Mouse (Mus musculus): ENCODE measurements around the gene Sh3bp2. TPM values are rescaled to one million over a fixed set of nuclear protein-coding genes. Genes with fewer than 3 reads are reported as not detected.

Sh3bp2 gene
- polyA plus RNA-seq, 1 experiment = 14.3 TPM

- TF ChIP-seq SRF (IDR thresholded peaks at IDR 0.05; ENCODE audit: control insufficient read depth, insufficient read length, low read depth) = no peak
- TF ChIP-seq POLR2A (IDR thresholded peaks at IDR 0.05; ENCODE audit: insufficient read length, low read depth) = peak; percentile 87
- no peak for TF ChIP-seq TCF3 (IDR thresholded peaks at IDR 0.05; ENCODE audit: insufficient read length, low read depth)
- peak; percentile 93 for TF ChIP-seq POLR2AphosphoS2 (IDR thresholded peaks at IDR 0.05; ENCODE audit: insufficient read length, low read depth)
- peak in 2 of 3 experiments; percentile 20 to 30 for TF ChIP-seq MYOG (IDR thresholded peaks at IDR 0.05; ENCODE audit: control insufficient read depth in 1 of 3, insufficient read depth in 1 of 3, insufficient read length in 2 of 3, low read depth in 2 of 3)
- TF ChIP-seq MYOD1 (IDR thresholded peaks at IDR 0.05; ENCODE audit: control insufficient read depth in 1 of 3, insufficient read length in 2 of 3, low read depth in 2 of 3) = peak in 2 of 3 experiments; percentile 30 to 57
- TF ChIP-seq REST (IDR thresholded peaks at IDR 0.05; ENCODE audit: insufficient read depth, insufficient read length) = no peak
- peak; percentile 12 for TF ChIP-seq E2F4 (IDR thresholded peaks at IDR 0.05; ENCODE audit: insufficient read depth)
- peak within 1 kb of the TSS; percentile 73 for H3K4me3 ChIP-seq
Measured at GRCm38 (mm10) chr5:34573268-34574221, 47.9 kb downstream of the Sh3bp2 start, which contains the start of gene Add1. Add1 (plus strand) TSS chr5:34573664.

GRCm38 (mm10) chr5:34574721-34575120 is 49.1 kb downstream of the Sh3bp2 start:
- peak overlapping the region; percentile 90 for H3K4me2 ChIP-seq (ENCODE audit: low read depth)
- H3K36me3 ChIP-seq (ENCODE audit: control insufficient read depth, insufficient read depth) = no peaks in the 10 kb centered on the region
- H3K4me3 ChIP-seq = peak overlapping the region; percentile 73
- peaks cover 55% of the 10 kb centered on the region for H3K79me2 ChIP-seq (ENCODE audit: control insufficient read depth, insufficient read depth)
- TF ChIP-seq USF1 (IDR thresholded peaks at IDR 0.05; ENCODE audit: low read depth) (no peak), SRF (IDR thresholded peaks at IDR 0.05; ENCODE audit: control insufficient read depth, insufficient read length, low read depth) (no peak), POLR2AphosphoS2 (IDR thresholded peaks at IDR 0.05; ENCODE audit: insufficient read length, low read depth) (no peak), TCF12 (IDR thresholded peaks at IDR 0.05; ENCODE audit: insufficient read depth, poor library complexity, severe bottlenecking) (no peak), MYOD1 (IDR thresholded peaks at IDR 0.05; ENCODE audit: control insufficient read depth in 1 of 3, insufficient read length in 2 of 3, low read depth in 2 of 3) (no peak), REST (IDR thresholded peaks at IDR 0.05; ENCODE audit: insufficient read depth, insufficient read length) (no peak), TCF3 (IDR thresholded peaks at IDR 0.05; ENCODE audit: insufficient read length, low read depth) (no peak), E2F4 (IDR thresholded peaks at IDR 0.05; ENCODE audit: insufficient read depth) (no peak), CEBPB (IDR thresholded peaks at IDR 0.05; ENCODE audit: insufficient read depth, poor library complexity, severe bottlenecking) (no peak), MAX (IDR thresholded peaks at IDR 0.05; ENCODE audit: low read depth) (no peak), MYOG (IDR thresholded peaks at IDR 0.05; ENCODE audit: control insufficient read depth in 1 of 3, insufficient read depth in 1 of 3, insufficient read length in 2 of 3, low read depth in 2 of 3) (no peak), POLR2A (IDR thresholded peaks at IDR 0.05; ENCODE audit: insufficient read length, low read depth) (no peak)
- no peaks in the 10 kb centered on the region for H3K27me3 ChIP-seq (ENCODE audit: control insufficient read depth, insufficient read depth, insufficient read length)
- H3ac ChIP-seq (ENCODE audit: control insufficient read depth, insufficient read length) = peak overlapping the region; percentile 100

More at GRCm38 (mm10) chr5:34573268-34574221, 47.9 kb downstream of the Sh3bp2 start, which contains the start of gene Add1:
- Histone ChIP-seq H3ac (ENCODE audit: control insufficient read depth, insufficient read length) (peak within 1 kb of the TSS; percentile 100), H3K79me2 (ENCODE audit: control insufficient read depth, insufficient read depth) (peaks cover 44% of the 10 kb centered on the region), H3K27me3 (ENCODE audit: control insufficient read depth, insufficient read depth, insufficient read length) (no peaks in the 10 kb centered on the region), H3K36me3 (ENCODE audit: control insufficient read depth, insufficient read depth) (no peaks in the 10 kb centered on the region), H3K4me2 (ENCODE audit: low read depth) (peak within 1 kb of the TSS; percentile 93)

- Histone ChIP-seq H3K27me3 (ENCODE audit: control insufficient read depth, insufficient read depth, insufficient read length) (no peaks in the 10 kb centered on the region), H3K4me3 (no peak overlapping the region), H3K36me3 (ENCODE audit: control insufficient read depth, insufficient read depth) (no peaks in the 10 kb centered on the region), H3K4me2 (ENCODE audit: low read depth) (no peak overlapping the region), H3K79me2 (ENCODE audit: control insufficient read depth, insufficient read depth) (peaks cover 68% of the 10 kb centered on the region), H3ac (ENCODE audit: control insufficient read depth, insufficient read length) (no peak overlapping the region)
- TF ChIP-seq TCF12 (IDR thresholded peaks at IDR 0.05; ENCODE audit: insufficient read depth, poor library complexity, severe bottlenecking) = no peak
- TF ChIP-seq TCF3 (IDR thresholded peaks at IDR 0.05; ENCODE audit: insufficient read length, low read depth) = no peak
- no peak for TF ChIP-seq USF1 (IDR thresholded peaks at IDR 0.05; ENCODE audit: low read depth)
- no peak for TF ChIP-seq SRF (IDR thresholded peaks at IDR 0.05; ENCODE audit: control insufficient read depth, insufficient read length, low read depth)
- TF ChIP-seq E2F4 (IDR thresholded peaks at IDR 0.05; ENCODE audit: insufficient read depth) = no peak
Measured at GRCm38 (mm10) chr5:34576286-34576685, 50.6 kb downstream of the Sh3bp2 start.

GRCm38 (mm10) chr5:34578038-34578655 is 52.5 kb downstream of the Sh3bp2 start:
- Histone ChIP-seq H3K27me3 (ENCODE audit: control insufficient read depth, insufficient read depth, insufficient read length) (no peaks in the 10 kb centered on the region), H3K79me2 (ENCODE audit: control insufficient read depth, insufficient read depth) (peaks cover 78% of the 10 kb centered on the region), H3K4me3 (no peak overlapping the region), H3ac (ENCODE audit: control insufficient read depth, insufficient read length) (no peak overlapping the region), H3K36me3 (ENCODE audit: control insufficient read depth, insufficient read depth) (no peaks in the 10 kb centered on the region), H3K4me2 (ENCODE audit: low read depth) (no peak overlapping the region)
- TF ChIP-seq MYOD1 (IDR thresholded peaks at IDR 0.05; ENCODE audit: control insufficient read depth in 1 of 3, insufficient read length in 2 of 3, low read depth in 2 of 3) (no peak), POLR2A (IDR thresholded peaks at IDR 0.05; ENCODE audit: insufficient read length, low read depth) (no peak), SRF (IDR thresholded peaks at IDR 0.05; ENCODE audit: control insufficient read depth, insufficient read length, low read depth) (no peak), MYOG (IDR thresholded peaks at IDR 0.05; ENCODE audit: control insufficient read depth in 1 of 3, insufficient read depth in 1 of 3, insufficient read length in 2 of 3, low read depth in 2 of 3) (no peak), USF1 (IDR thresholded peaks at IDR 0.05; ENCODE audit: low read depth) (no peak), TCF12 (IDR thresholded peaks at IDR 0.05; ENCODE audit: insufficient read depth, poor library complexity, severe bottlenecking) (no peak), REST (IDR thresholded peaks at IDR 0.05; ENCODE audit: insufficient read depth, insufficient read length) (no peak), TCF3 (IDR thresholded peaks at IDR 0.05; ENCODE audit: insufficient read length, low read depth) (no peak), E2F4 (IDR thresholded peaks at IDR 0.05; ENCODE audit: insufficient read depth) (no peak), POLR2AphosphoS2 (IDR thresholded peaks at IDR 0.05; ENCODE audit: insufficient read length, low read depth) (no peak), MAX (IDR thresholded peaks at IDR 0.05; ENCODE audit: low read depth) (no peak), CEBPB (IDR thresholded peaks at IDR 0.05; ENCODE audit: insufficient read depth, poor library complexity, severe bottlenecking) (no peak)
